Mouse (Mus musculus) G1E-ER4 (cell line): Measurements from ENCODE around the gene Gapdhs. TPM values are rescaled to one million over a fixed set of nuclear protein-coding genes. Genes with fewer than 3 reads are reported as not detected.
"Not testable (repeated sequence)": the region's sequence is repeated elsewhere in the genome, so short reads cannot be mapped to it uniquely, and the experiment has no call there.

ENCODE experiments used
- GATA1 ChIP-seq: IDR thresholded peaks from one replicate; pipeline ENCODE4 v1.8.0; 2012; ENCODE audit warnings: low read length, inconsistent platforms
- polyA plus RNA-seq: library from polyadenylated mRNA; stranded (reverse); fragments of >175 nt; gene quantifications from 2 replicates; pipeline ENCODE4 v1.2.3, GENCODE M21; 2012

Gene Gapdhs
- not detected in 2 replicates for polyA plus RNA-seq

GRCm38 (mm10) chr7:30743617-30744016, at the start of gene Gapdhs:
Gapdhs (minus strand) TSS chr7:30743681.
- TF ChIP-seq GATA1 = not testable (repeated sequence)

- no peak for TF ChIP-seq GATA1
Measured at GRCm38 (mm10) chr7:30791921-30792320, 48.4 kb upstream of the Gapdhs start.

GRCm38 (mm10) chr7:30790141-30790540, 46.7 kb upstream of the Gapdhs start:
- TF ChIP-seq GATA1 = no peak

- no peak for TF ChIP-seq GATA1
Measured at GRCm38 (mm10) chr7:30787377-30788022, 44.0 kb upstream of the Gapdhs start, which contains the start of gene Krtdap. Krtdap (plus strand) TSS chr7:30787896.

DNA sequence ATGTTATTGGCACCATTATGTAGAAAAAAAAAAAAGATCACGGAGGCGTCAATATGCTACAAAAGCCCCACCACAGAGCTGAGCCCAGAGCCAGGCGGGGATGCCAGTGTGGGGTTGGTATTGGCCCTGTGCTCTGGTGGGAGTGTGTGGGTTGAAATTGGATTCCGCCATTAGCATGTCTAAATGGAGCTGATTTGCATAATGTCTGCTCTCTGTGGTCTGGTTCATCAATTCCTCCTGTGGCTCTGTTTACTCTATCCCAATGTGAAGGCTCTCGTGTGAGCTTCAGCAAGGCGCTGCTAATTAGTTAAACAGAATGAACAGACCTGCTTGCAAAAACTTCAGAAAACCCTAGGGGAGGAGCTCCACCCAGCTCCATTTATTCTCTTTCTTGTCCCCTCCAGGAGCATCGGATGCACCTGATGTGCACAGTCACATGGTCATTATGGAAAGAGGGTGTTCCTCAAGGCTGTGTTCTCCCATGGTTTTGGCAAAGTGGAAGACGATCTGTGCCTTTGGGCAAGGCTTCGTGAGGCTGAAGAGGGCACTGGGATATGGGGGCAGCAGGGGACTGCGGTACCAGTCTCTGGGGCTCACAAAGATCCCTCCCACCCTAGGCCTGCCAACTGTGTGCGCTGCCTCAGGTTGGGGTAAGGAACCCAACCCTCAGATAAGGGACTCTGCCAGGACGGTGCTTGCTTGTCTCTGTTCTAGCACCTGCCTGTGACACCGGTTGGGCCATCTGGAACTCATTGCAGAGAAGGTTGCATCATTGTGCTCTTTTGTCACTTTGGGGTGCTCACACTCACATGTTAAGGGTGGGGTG, 42.5 kb upstream of the Gapdhs start:
- TF ChIP-seq GATA1 = no peak

DNA sequence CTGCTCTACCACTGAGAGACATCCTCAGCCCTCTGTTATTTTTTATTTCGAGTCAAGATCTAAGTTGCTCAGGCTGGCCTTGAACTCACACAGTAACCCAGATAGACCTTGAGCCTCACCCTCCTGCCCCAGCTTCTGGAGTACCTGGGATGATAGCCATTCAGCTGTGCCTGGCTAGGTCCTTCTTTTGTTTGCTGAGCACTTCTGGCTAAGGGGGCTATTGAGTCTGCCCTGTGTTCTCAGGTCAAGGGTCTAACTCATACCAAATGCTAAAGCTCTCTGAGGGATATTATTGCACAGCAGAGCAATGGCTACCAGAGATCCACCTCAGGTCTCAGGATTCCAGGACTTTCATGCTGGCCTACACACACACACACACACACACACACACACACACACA, 41.7 kb upstream of the Gapdhs start:
- TF ChIP-seq GATA1 = no peak

DNA sequence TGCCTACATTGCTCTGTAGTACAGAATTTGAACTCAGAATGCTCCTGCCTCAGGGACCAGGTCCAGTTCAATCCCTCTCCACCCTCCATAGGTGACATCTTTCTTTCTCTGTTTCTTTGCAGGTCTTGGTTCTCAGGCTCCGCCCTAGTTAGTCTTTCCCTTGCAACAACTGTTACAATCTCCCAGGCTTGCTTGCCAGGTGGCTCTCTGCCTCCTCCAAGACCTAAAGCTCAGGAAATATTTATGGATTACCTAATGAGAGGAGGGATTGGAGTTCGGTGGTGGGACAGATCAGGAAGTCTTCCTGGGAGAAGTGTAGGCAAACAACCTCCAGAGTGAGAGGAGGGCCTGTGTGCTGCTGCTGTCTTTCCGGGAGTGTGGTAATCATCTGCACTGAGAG, 39.2 kb upstream of the Gapdhs start:
- TF ChIP-seq GATA1 = no peak

- no peak for TF ChIP-seq GATA1
Measured at GRCm38 (mm10) chr7:30781792-30782191, 38.3 kb upstream of the Gapdhs start.

DNA sequence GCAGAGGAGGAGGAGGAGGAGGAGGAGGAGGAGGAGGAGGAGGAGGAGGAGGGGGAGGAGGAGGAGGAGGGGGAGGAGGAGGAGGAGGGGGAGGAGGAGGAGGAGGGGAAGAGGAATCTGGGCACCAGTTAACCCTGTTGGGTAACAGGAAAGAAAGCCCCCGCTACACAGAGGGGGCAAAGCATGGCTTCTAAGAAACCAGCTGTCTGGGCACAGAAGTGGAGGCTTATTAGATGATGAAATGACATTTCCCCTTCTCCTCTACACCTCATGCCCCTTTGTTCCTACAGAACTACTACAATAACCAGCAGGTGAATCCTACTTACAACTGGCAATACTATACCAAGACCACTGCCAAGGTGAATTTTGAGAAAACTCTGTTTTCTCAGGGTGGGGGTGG, 34.4 kb upstream of the Gapdhs start:
- TF ChIP-seq GATA1 = no peak

DNA sequence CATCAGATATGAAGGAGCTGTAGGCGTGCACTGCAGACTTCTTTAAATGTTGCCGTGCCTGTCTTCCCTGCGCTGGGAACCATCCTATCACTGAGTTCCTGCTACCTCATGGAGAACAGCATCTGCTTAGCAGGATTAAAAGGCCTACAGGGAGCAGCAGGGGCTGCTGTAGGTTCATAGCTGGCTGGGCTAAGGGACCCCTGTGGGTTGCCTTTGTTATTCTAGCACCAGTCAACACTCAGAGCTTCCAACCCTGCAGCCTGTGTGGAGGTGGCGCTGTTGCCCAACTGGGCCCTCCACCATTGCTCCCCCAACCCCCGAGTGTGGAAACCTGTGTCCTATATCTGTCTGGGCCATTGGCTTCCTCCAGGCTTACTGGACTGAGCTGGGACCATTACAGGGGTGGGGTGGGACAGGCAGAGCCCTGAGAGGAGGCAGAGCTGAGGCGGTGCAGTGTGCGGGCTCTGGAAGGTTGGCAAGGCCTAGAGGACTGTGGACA, 33.6 kb upstream of the Gapdhs start:
- TF ChIP-seq GATA1 = no peak

GRCm38 (mm10) chr7:30776104-30776503, 32.6 kb upstream of the Gapdhs start:
- TF ChIP-seq GATA1 = no peak

DNA sequence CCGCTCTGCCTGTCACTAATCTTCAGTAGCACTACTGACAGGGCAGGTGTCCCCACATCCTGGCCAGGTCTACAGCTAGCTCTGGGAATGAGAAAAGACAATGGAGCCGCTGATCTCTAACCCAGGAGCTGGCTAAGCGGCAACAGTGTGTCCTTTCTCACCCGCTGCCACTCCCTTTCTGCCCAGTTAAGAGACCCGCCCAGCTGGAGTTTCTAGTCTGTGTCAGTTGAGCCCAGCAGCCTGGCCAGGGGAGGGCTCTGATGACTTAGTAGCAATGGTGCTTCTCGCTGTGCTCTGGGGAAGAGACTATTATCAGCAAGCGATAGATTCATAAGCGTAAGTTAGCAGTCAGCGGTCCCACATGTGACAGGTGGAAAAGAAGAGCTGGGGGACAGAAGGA, 25.8 kb upstream of the Gapdhs start:
- no peak for TF ChIP-seq GATA1

DNA sequence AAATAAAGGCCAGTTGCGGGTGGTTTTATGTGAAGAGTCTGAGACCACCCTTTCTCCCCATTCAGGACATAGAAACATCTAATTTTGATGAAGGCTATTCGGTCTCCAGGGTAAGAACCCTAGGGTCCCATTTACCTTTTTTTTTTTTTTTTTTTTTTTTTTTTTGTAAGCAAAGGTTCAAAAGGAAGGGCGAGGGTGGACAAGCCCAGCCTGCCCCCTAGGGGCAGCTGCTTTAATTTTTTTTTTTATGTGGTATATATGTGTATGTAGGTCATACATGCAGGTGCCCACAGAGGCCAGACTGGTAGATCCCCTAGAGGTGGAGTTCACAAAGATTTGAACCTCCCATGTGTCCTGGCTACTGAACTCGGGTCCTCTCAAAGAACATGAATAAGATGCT, 22.9 kb upstream of the Gapdhs start:
- no peak for TF ChIP-seq GATA1

DNA sequence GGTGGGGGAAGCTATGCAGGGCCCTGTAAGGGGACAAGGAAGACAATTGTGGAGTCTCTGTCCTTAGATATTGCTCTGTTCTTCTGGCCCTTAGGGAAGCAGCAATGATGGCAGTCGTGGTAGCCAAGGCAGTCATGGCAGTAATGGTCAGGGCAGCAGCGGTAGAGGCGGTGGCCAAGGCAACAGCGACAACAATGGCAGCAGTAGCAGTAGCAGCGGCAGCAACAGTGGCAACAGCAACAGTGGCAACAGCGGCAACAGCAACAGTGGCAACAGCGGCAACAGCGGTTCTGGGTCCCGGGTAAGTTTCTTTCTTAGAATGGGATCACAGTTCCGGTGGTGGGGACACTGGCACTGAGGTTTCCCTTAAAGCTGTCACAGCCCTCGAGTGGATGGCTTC, 21.7 kb upstream of the Gapdhs start:
- no peak for TF ChIP-seq GATA1

GRCm38 (mm10) chr7:30763456-30763855, 20.0 kb upstream of the Gapdhs start, which contains the start of gene Dmkn:
Dmkn (plus strand) TSS chr7:30763756.
- TF ChIP-seq GATA1 = no peak

DNA sequence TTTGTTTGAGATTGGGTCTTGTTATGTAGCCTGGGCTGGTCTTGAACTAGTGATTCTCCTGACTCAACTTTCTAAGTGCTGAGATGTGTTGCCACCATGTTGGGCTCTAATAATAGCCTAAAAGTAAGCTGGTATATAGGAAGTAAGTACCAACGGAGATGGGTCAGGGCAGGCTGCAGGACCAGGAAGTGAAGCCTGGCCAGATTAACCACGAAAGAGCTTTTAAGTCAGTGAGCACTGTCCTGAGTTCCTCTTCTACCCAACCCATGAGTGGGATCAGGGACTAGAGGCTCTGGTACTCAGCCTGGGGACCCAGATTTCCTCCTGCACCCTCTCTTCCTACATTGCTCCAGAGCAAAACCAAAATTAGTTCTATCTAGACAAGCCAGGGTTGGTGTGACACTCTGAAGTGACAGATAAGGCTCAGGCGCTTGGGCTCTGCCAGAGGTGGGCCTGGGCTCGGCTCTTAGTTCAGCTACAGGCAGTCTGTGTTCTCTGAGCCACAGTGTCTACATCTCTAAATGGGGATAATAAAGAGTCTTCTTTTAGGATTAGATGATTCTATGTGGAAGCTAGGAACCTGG, 18.4 kb upstream of the Gapdhs start:
- TF ChIP-seq GATA1 = no peak
